ENCODE assay signal across 8 mouse cellular contexts in the genomic region with DNA sequence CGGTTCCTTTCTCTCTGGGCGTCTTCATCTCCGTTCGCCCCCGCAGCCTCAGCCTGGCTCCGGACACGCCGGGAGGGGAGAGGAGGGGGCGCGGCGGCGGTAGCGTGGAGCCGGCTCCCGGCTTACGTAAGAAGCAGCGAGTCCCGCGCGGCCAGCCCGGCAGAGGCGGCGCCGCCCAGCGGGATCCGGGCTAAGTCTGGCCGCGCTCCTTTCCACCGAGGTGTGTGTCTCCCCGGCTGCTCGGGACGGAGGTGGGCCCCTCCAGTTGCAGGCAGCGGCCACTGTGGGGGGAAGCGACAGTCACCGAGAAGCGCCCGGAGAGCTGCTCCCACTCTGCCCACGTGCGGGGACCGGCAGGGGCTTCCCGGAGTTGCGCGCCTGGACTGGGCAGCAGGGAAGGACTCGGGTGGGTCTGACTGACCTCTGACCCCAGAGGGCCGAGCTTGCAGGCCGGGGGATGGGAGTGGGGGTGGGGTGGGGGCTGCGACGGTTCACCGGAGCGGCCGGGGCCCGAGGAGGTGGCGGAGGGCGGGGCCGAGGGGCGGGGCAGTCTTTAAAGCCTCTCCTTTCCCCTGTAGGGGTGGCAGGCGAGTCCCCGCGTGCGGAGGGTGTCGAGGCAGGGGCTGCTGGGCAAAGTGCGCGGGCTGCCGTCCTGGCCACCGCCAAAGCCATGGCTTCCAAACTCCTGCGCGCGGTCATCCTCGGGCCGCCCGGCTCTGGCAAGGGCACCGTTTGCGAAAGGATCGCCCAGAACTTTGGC. TPM values are rescaled to one million over a fixed set of nuclear protein-coding genes. Genes with fewer than 3 reads are reported as not detected.
DNase-seq lines count a peak whose midpoint lies in the region; ATAC-seq and TF ChIP-seq lines count a peak whose summit lies in the region.

TSS of gene Ak4 (plus strand) at position 127 of the 760 bp plus-strand sequence.

- no peaks in the 10 kb centered on the region for H3K9me3 ChIP-seq in embryonic facial prominence, embryonic 12.5 days
- H3K9me3 ChIP-seq in heart, embryonic 10.5 days = no peaks in the 10 kb centered on the region

- peak; percentile 84 for ATAC-seq in embryonic facial prominence, embryonic 12.5 days (ENCODE audit: insufficient number of reproducible peaks, insufficient read depth, low FRiP score, low TSS enrichment)

- peak; percentile 48; the same call in 1 of the 2 replicates for TF ChIP-seq POLR2A in liver, adult 2 months (IDR thresholded peaks at IDR 0.05; ENCODE audit: extremely low read depth, insufficient read depth, low read length)
- no peak for TF ChIP-seq POLR2A in myocyte (IDR thresholded peaks at IDR 0.05; ENCODE audit: insufficient read length, low read depth)

- peak within 1 kb of the TSS; percentile 86 for H3K4me2 ChIP-seq in embryonic facial prominence, embryonic 12.5 days (replicated peaks)
- H3K4me2 ChIP-seq in myocyte (ENCODE audit: low read depth) = peak within 1 kb of the TSS; percentile 30

- peaks cover 14% of the 10 kb centered on the region; the same call in 1 of the 2 replicates for H3K79me2 ChIP-seq in liver, adult 2 months (ENCODE audit: control insufficient read depth, insufficient read depth, low read length)
- no peaks in the 10 kb centered on the region for H3K79me2 ChIP-seq in myocyte (ENCODE audit: control insufficient read depth, insufficient read depth)

- no peaks in the 10 kb centered on the region for H3K36me3 ChIP-seq in embryonic facial prominence, embryonic 12.5 days
- H3K36me3 ChIP-seq in heart, embryonic 10.5 days = peaks cover 4% of the 10 kb centered on the region; the same call in 1 of the 2 replicates
- no peaks in the 10 kb centered on the region for H3K36me3 ChIP-seq in liver, adult 2 months (ENCODE audit: control insufficient read depth, insufficient read depth, low read length)
- no peaks in the 10 kb centered on the region for H3K36me3 ChIP-seq in myocyte (ENCODE audit: control insufficient read depth, insufficient read depth)

- peak; percentile 59 for DNase-seq in 416B (ENCODE audit: low read depth)
- DNase-seq in adrenal gland, postnatal 25 days = peak; percentile 67
- peak; percentile 87 for DNase-seq in heart, embryonic 10.5 days (ENCODE audit: low spot score)
- peak; percentile 86 for DNase-seq in kidney, adult 9 months
- DNase-seq in liver, adult 2 months (ENCODE audit: extremely low read depth, low read depth, low spot score) = peak; percentile 67
- peak; percentile 64 for DNase-seq in testis, postnatal 14 days (ENCODE audit: low spot score)

- H3K4me3 ChIP-seq in embryonic facial prominence, embryonic 12.5 days = peak within 1 kb of the TSS; percentile 76
- peak within 1 kb of the TSS; percentile 93 for H3K4me3 ChIP-seq in heart, embryonic 10.5 days
- H3K4me3 ChIP-seq in liver, adult 2 months (ENCODE audit: insufficient read depth, low read depth, low read length) = peak within 1 kb of the TSS; percentile 97
- no peak within 1 kb of the TSS for H3K4me3 ChIP-seq in myocyte

- peak within 1 kb of the TSS; percentile 58 for H3K27ac ChIP-seq in embryonic facial prominence, embryonic 12.5 days
- peak within 1 kb of the TSS; percentile 97 for H3K27ac ChIP-seq in heart, embryonic 10.5 days
- peak within 1 kb of the TSS; percentile 98 for H3K27ac ChIP-seq in liver, adult 2 months (replicated peaks; ENCODE audit: insufficient read depth, low read depth, low read length)

- no peak within 1 kb of the TSS for H3ac ChIP-seq in myocyte (ENCODE audit: control insufficient read depth, insufficient read length)

- no peaks in the 10 kb centered on the region for H3K27me3 ChIP-seq in embryonic facial prominence, embryonic 12.5 days
- H3K27me3 ChIP-seq in heart, embryonic 10.5 days (ENCODE audit: insufficient read depth, poor library complexity, severe bottlenecking) = no peaks in the 10 kb centered on the region
- no peaks in the 10 kb centered on the region for H3K27me3 ChIP-seq in liver, adult 2 months (ENCODE audit: control insufficient read depth, insufficient read depth, low read length)
- peaks cover 30% of the 10 kb centered on the region for H3K27me3 ChIP-seq in myocyte (ENCODE audit: control insufficient read depth, insufficient read depth, insufficient read length)

- H3K4me1 ChIP-seq in embryonic facial prominence, embryonic 12.5 days = no peaks in the 10 kb centered on the region
- H3K4me1 ChIP-seq in heart, embryonic 10.5 days = peaks cover 28% of the 10 kb centered on the region
- H3K4me1 ChIP-seq in liver, adult 2 months (ENCODE audit: control insufficient read depth, insufficient read depth, low read length) = peaks cover 7% of the 10 kb centered on the region

- H3K9ac ChIP-seq in embryonic facial prominence, embryonic 12.5 days = peak within 1 kb of the TSS; percentile 75
- peak within 1 kb of the TSS; percentile 99 for H3K9ac ChIP-seq in liver, adult 2 months (ENCODE audit: low read depth, low read length)

- TF ChIP-seq CTCF in liver, adult 2 months (IDR thresholded peaks at IDR 0.05; ENCODE audit: low read depth, low read length) = no peak

- WGBS in embryonic facial prominence, embryonic 12.5 days = under 1% methylated on average over 73 of the region's 74 CpGs
- WGBS in heart, embryonic 10.5 days = under 1% methylated on average over 74 of the region's 74 CpGs
- WGBS in liver, adult 2 months = under 1% methylated on average over 74 of the region's 74 CpGs

TF ChIP-seq in myocyte, 11 proteins besides CTCF, POLR2A, EP300 and RAD21:
- no peak for TF ChIP-seq E2F4 (IDR thresholded peaks at IDR 0.05; ENCODE audit: insufficient read depth)
- no peak for TF ChIP-seq MYOG (IDR thresholded peaks at IDR 0.05; ENCODE audit: control insufficient read depth in 1 of 3, insufficient read depth in 1 of 3, insufficient read length in 2 of 3, low read depth in 2 of 3)
- no peak for TF ChIP-seq MAX (IDR thresholded peaks at IDR 0.05; ENCODE audit: low read depth)
- no peak for TF ChIP-seq REST (IDR thresholded peaks at IDR 0.05; ENCODE audit: insufficient read depth, insufficient read length)
- TF ChIP-seq POLR2AphosphoS2 (IDR thresholded peaks at IDR 0.05; ENCODE audit: insufficient read length, low read depth) = no peak
- no peak for TF ChIP-seq TCF3 (IDR thresholded peaks at IDR 0.05; ENCODE audit: insufficient read length, low read depth)
- TF ChIP-seq TCF12 (IDR thresholded peaks at IDR 0.05; ENCODE audit: insufficient read depth, poor library complexity, severe bottlenecking) = no peak
- no peak for TF ChIP-seq CEBPB (IDR thresholded peaks at IDR 0.05; ENCODE audit: insufficient read depth, poor library complexity, severe bottlenecking)
- no peak for TF ChIP-seq MYOD1 (IDR thresholded peaks at IDR 0.05; ENCODE audit: control insufficient read depth in 1 of 3, insufficient read length in 2 of 3, low read depth in 2 of 3)
TF ChIP-seq in myocyte: peak in this region for 0.

RNA-seq across cellular contexts. Expression of gene Ak4, which starts in this region (rescaled TPM):
- total RNA-seq in adrenal gland, postnatal 25 days (2021) = 2.5 and 4.3 TPM in 2 replicates
- polyA plus RNA-seq in embryonic facial prominence, embryonic 12.5 days (2016; fragmentation: Nextera tagmentation; extraction: Ambion mirVana) = 10.2 and 11.4 TPM in 2 replicates
- 28.5 and 30.4 TPM in 2 replicates for polyA plus RNA-seq in heart, embryonic 10.5 days (2016; fragmentation: Nextera tagmentation; extraction: Ambion mirVana)
- total RNA-seq in liver, adult 2 months (2014; rRNA removed) = 55.7 and 58.7 TPM in 2 replicates
- polyA plus RNA-seq in liver, adult 2 months (2012; rRNA removed) = 14.7 and 16.0 TPM in 2 replicates
- 0.68 TPM for polyA plus RNA-seq in myocyte (2012; fragmentation: generic; extraction: Trizol)

Comparison
In these comparisons a context has a peak if more than half of its experiments do, and no peak if none do; other contexts are left out.
1. RNA of gene Ak4 (total RNA-seq): 55.7 to 58.7 TPM in liver, adult 2 months; 2.5 to 4.3 TPM in adrenal gland, postnatal 25 days; every median in the first group is over 10 times any median in the second.
2. Peak in every context shown above with its lines, with median percentiles within 50 percentile points of each other: DNase-seq and H3K27ac ChIP-seq.